Mouse (Mus musculus): ENCODE data around the gene Ddc.

- TF ChIP-seq CTCF (IDR thresholded peaks at IDR 0.05; ENCODE audit: insufficient read depth, low read length) (no peak), POLR2A (IDR thresholded peaks at IDR 0.05; ENCODE audit: borderline replicate concordance, extremely low read depth, low read depth, low read length) (no peak)
Observed at GRCm38 (mm10) chr11:11931688-11932087, 33.7 kb upstream of the Ddc start.

Data from lung, adult 2 months (tissue).